ENCODE assay signal across 3 mouse cellular contexts in the genomic region with DNA sequence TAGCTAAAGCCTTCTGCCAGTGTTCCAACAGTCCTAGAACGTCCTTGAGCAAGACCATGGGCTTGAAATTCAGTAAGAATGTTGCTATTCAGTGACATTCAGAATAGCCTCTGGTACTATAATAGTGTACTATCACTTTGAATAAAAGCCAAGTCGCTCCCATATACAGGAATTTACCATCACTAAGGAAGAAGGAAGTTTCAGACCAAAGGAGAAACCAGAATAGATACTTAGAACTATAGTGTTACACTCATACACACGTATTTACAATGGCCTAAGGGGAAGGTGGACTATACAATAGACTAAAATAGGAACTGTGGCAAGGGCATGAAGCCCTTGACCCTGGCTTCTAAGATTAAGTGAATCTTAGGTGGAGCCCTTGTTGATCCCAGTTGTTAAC.
DNase-seq lines count a peak whose midpoint lies in the region.

No protein-coding gene starts in this region.

- DNase-seq in ES-CJ7 (ENCODE audit: low read depth, low spot score) (peak; percentile 37), R1 (ENCODE audit: low read depth, low spot score) (peak; percentile 66), ZHBTc4 (ENCODE audit: low read depth, low spot score) (peak; percentile 70)
